Mouse (Mus musculus): ENCODE data around the gene Aqp7. TPM values are rescaled to one million over a fixed set of nuclear protein-coding genes. Genes with fewer than 3 reads are reported as not detected.
A peak's percentile ranks its signal among the peaks of the same experiment; 100 is the strongest.

The Aqp7 gene
- not detected in 2 replicates for total RNA-seq (2014; rRNA removed)
- polyA plus RNA-seq (2015; fragmentation: Nextera tagmentation; extraction: Ambion mirVana), result not detected in 2 replicates

DNA sequence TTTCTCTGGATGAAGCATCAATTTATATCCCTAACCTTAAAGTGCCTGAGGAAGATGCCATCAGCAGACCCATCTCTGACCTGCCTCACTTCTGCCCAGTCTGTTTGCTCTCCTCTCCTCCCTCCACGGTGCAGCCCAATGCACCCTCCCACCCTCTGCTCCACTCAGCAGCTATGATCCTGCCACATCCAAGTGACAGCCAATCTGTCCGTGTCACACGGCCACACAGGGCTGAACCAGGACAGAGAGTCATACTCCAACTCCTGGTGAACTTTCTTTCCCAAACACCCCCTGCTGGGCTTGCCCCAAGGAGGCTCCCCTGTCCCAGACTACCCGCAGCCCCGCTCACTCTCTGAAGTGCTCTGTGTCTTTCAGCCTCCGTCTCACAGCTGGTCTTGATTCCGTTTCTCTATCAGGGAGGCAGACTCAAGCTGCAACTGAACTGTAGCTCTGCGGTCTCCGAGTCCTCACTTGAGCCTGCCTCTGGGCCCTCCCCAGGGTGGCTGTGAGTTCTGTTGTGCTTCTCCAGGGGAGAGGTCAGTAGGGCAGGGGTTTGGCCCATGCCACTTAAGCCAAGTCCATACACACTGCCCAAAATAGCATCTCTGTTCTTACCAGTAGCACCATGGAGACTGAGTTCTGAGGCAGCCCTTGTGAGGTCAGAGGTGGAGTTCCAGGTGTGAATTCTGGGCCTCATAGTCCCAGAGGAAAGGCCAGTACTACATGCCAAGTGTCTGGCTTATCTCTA lies at the start of gene Aqp7:
TSS of gene Aqp7 (minus strand) at position 616 of the 748 bp plus-strand sequence.
- no peak for TF ChIP-seq CTCF (IDR thresholded peaks at IDR 0.05)
- DNase-seq (ENCODE audit: low spot score), result no peak
- H3K27me3 ChIP-seq (ENCODE audit: insufficient read depth, low read length), result no peaks in the 10 kb centered on the region
- H3K9ac ChIP-seq (replicated peaks; ENCODE audit: low read length, poor library complexity, severe bottlenecking), result no peak within 1 kb of the TSS
- no peaks in the 10 kb centered on the region for H3K36me3 ChIP-seq (ENCODE audit: insufficient read depth, low read length)
- H3K4me2 ChIP-seq (ENCODE audit: low read depth, low read length, poor library complexity, severe bottlenecking), result no peak within 1 kb of the TSS
- H3K9me3 ChIP-seq (ENCODE audit: low read length), result no peaks in the 10 kb centered on the region
- no peaks in the 10 kb centered on the region for H3K4me1 ChIP-seq (ENCODE audit: insufficient read depth, low read length)
- H3K4me3 ChIP-seq (ENCODE audit: low read depth, low read length), result no peak within 1 kb of the TSS
- WGBS, result 41% methylated on average over 9 of the region's 9 CpGs
- ATAC-seq (ENCODE audit: low FRiP score), result no peak
- no peak within 1 kb of the TSS for H3K27ac ChIP-seq (ENCODE audit: low read depth, low read length)

DNA sequence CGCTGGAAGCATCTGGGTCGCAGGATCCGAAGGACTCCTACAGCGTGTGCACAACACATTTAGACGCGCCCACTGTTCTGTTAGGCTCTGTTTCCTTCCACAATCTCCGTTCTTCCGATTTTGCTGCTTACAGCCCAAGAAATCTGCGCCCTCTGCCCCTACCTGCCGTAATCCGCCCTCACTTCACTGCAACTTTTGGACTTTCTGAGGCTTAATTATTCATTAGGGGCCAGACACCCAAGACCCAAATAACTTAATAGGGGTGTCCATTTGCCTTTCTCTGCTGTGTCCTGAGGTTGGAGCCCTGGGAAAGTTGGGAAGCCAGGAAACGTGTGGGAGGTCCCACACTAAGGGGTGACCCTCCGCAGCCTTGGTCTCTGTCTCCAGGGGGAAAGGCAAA lies 49.4 kb upstream of the Aqp7 start:
- Histone ChIP-seq H3K27ac (ENCODE audit: low read depth, low read length) (no peak overlapping the region), H3K9me3 (ENCODE audit: low read length) (no peaks in the 10 kb centered on the region), H3K4me1 (ENCODE audit: insufficient read depth, low read length) (peaks cover 4% of the 10 kb centered on the region; the same call in 1 of the 2 replicates), H3K4me3 (ENCODE audit: low read depth, low read length) (0 out of 2 replicates have a peak overlapping the region, but pooled peaks have one; percentile 46), H3K36me3 (ENCODE audit: insufficient read depth, low read length) (no peaks in the 10 kb centered on the region), H3K4me2 (ENCODE audit: low read depth, low read length, poor library complexity, severe bottlenecking) (peak overlapping the region; percentile 94; the same call in 1 of the 2 replicates), H3K9ac (replicated peaks; ENCODE audit: low read length, poor library complexity, severe bottlenecking) (0 out of 2 replicates have a peak overlapping the region, but pooled peaks have one; percentile 66), H3K27me3 (ENCODE audit: insufficient read depth, low read length) (0 out of 2 replicates have a peak, but pooled peaks cover 4% of the 10 kb centered on the region)
- ATAC-seq (ENCODE audit: low FRiP score) (no peak), DNase-seq (ENCODE audit: low spot score) (no peak)
- 42% methylated on average over 13 of the region's 13 CpGs for WGBS
- TF ChIP-seq CTCF (IDR thresholded peaks at IDR 0.05), result no peak

DNA sequence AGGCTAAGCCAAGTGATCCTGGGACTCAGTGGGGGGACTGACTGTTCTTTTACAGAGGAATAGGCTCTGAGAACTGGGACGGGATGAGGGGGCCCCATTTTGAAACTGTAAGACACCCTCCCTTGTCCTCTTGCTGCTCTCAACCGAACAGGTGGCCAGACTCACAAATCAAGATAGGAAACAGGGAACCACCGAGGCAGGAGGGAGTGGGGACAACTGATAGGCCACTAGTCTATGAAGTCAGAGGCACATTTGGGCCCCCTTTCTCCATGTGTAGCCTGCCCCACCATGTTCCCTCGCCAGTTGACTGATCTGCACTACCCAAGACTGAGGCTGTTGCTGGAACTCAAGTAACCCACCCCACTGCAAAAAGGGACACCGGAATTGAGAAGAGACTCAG lies 48.9 kb upstream of the Aqp7 start:
- Histone ChIP-seq H3K4me1 (ENCODE audit: insufficient read depth, low read length) (peaks cover 4% of the 10 kb centered on the region; the same call in 1 of the 2 replicates), H3K36me3 (ENCODE audit: insufficient read depth, low read length) (no peaks in the 10 kb centered on the region), H3K27me3 (ENCODE audit: insufficient read depth, low read length) (0 out of 2 replicates have a peak, but pooled peaks cover 4% of the 10 kb centered on the region), H3K9ac (replicated peaks; ENCODE audit: low read length, poor library complexity, severe bottlenecking) (no peak overlapping the region), H3K4me3 (ENCODE audit: low read depth, low read length) (no peak overlapping the region), H3K27ac (ENCODE audit: low read depth, low read length) (no peak overlapping the region), H3K4me2 (ENCODE audit: low read depth, low read length, poor library complexity, severe bottlenecking) (no peak overlapping the region), H3K9me3 (ENCODE audit: low read length) (no peaks in the 10 kb centered on the region)
- no peak for ATAC-seq (ENCODE audit: low FRiP score)
- DNase-seq (ENCODE audit: low spot score), result no peak
- TF ChIP-seq CTCF (IDR thresholded peaks at IDR 0.05), result no peak
- WGBS, result 80% methylated on average over 5 of the region's 5 CpGs

DNA sequence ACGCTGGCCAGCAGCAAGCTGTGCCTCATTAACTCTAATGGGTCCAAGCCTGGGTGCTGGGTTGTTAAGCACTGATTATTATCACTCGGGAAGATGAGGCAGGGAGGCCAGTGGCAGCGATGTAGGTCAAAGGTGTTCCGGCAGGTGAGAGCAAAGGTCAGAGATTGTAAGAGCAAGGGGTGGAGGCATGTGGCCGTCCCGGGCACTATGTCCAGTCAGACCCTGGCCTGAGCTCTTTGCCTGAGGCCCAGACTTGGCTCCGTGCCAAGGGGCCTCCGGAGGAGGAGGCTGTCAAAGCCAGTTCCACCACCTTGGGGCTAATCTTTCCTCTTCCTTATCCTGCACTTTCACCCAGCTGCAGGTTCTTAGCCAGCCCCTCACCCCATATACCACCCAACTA lies 48.2 kb upstream of the Aqp7 start:
- H3K9ac ChIP-seq (replicated peaks; ENCODE audit: low read length, poor library complexity, severe bottlenecking), result no peak overlapping the region
- TF ChIP-seq CTCF (IDR thresholded peaks at IDR 0.05), result no peak
- 0 out of 2 replicates have a peak, but pooled peaks cover 4% of the 10 kb centered on the region for H3K27me3 ChIP-seq (ENCODE audit: insufficient read depth, low read length)
- peaks cover 4% of the 10 kb centered on the region; the same call in 1 of the 2 replicates for H3K4me1 ChIP-seq (ENCODE audit: insufficient read depth, low read length)
- H3K4me2 ChIP-seq (ENCODE audit: low read depth, low read length, poor library complexity, severe bottlenecking), result no peak overlapping the region
- no peak overlapping the region for H3K4me3 ChIP-seq (ENCODE audit: low read depth, low read length)
- no peak overlapping the region for H3K27ac ChIP-seq (ENCODE audit: low read depth, low read length)
- H3K36me3 ChIP-seq (ENCODE audit: insufficient read depth, low read length), result no peaks in the 10 kb centered on the region
- DNase-seq (ENCODE audit: low spot score) (no peak), ATAC-seq (ENCODE audit: low FRiP score) (no peak)
- 66% methylated on average over 8 of the region's 8 CpGs for WGBS
- H3K9me3 ChIP-seq (ENCODE audit: low read length), result no peaks in the 10 kb centered on the region

DNA sequence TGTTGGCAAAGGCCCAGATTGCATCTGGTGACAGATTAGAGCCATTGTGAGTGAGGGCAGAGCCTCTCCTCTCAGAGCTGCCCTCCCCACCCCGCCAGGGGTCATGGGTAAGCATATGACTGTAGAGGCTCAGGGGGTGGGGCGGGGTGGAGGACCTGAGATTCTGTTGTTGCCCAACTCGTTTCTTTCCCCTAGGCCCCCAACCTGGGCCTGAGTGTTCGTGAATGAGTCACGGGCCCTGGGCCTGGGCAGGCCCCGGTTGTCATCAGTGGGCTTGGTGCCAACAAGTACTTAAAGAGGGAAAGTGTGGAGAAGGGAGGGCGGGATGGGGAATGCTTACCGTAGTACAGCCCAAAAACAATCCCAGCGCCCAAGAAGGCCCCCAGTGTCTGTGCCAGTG lies 46.4 kb upstream of the Aqp7 start:
- ATAC-seq (ENCODE audit: low FRiP score) (no peak), DNase-seq (ENCODE audit: low spot score) (no peak)
- Histone ChIP-seq H3K9me3 (ENCODE audit: low read length) (no peaks in the 10 kb centered on the region), H3K27me3 (ENCODE audit: insufficient read depth, low read length) (0 out of 2 replicates have a peak, but pooled peaks cover 4% of the 10 kb centered on the region), H3K4me1 (ENCODE audit: insufficient read depth, low read length) (peaks cover 4% of the 10 kb centered on the region; the same call in 1 of the 2 replicates), H3K4me3 (ENCODE audit: low read depth, low read length) (no peak overlapping the region), H3K4me2 (ENCODE audit: low read depth, low read length, poor library complexity, severe bottlenecking) (no peak overlapping the region), H3K9ac (replicated peaks; ENCODE audit: low read length, poor library complexity, severe bottlenecking) (no peak overlapping the region), H3K27ac (ENCODE audit: low read depth, low read length) (no peak overlapping the region), H3K36me3 (ENCODE audit: insufficient read depth, low read length) (no peaks in the 10 kb centered on the region)
- 60% methylated on average over 9 of the region's 9 CpGs for WGBS
- no peak for TF ChIP-seq CTCF (IDR thresholded peaks at IDR 0.05)

DNA sequence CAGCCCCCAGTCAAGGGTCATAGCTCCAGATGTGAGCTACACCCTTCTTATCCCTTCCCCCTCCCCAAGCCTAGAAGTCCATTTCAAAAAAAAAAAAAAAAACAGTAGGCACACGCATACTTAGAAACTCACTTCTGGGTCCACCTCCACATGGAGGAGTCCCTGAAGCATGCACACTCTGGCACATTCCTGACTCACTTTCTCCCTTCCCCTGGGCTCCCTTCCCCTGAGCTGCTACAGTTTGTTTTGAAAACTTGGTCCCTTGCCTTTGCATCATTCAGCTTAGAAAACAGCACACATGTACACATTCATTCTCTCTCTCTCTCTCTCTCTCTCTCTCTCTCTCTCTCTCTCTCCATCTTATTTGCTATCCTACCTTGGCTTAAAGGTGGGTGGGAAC lies 45.0 kb upstream of the Aqp7 start:
- Histone ChIP-seq H3K9ac (replicated peaks; ENCODE audit: low read length, poor library complexity, severe bottlenecking) (no peak overlapping the region), H3K27me3 (ENCODE audit: insufficient read depth, low read length) (0 out of 2 replicates have a peak, but pooled peaks cover 4% of the 10 kb centered on the region), H3K4me2 (ENCODE audit: low read depth, low read length, poor library complexity, severe bottlenecking) (no peak overlapping the region), H3K27ac (ENCODE audit: low read depth, low read length) (no peak overlapping the region), H3K9me3 (ENCODE audit: low read length) (no peaks in the 10 kb centered on the region), H3K4me3 (ENCODE audit: low read depth, low read length) (no peak overlapping the region), H3K4me1 (ENCODE audit: insufficient read depth, low read length) (peaks cover 3% of the 10 kb centered on the region; the same call in 1 of the 2 replicates), H3K36me3 (ENCODE audit: insufficient read depth, low read length) (no peaks in the 10 kb centered on the region)
- no peak for TF ChIP-seq CTCF (IDR thresholded peaks at IDR 0.05)
- 85% methylated on average over 1 of the region's 1 CpGs for WGBS
- ATAC-seq (ENCODE audit: low FRiP score), result no peak
- no peak for DNase-seq (ENCODE audit: low spot score)

Data from midbrain, postnatal 0 days (tissue).